Mouse (Mus musculus): ENCODE results near the gene 2410002F23Rik. TPM values are rescaled to one million over a fixed set of nuclear protein-coding genes. Genes with fewer than 3 reads are reported as not detected.
"Not testable (repeated sequence)": the region's sequence is repeated elsewhere in the genome, so short reads cannot be mapped to it uniquely, and the experiment has no call there.

The 2410002F23Rik gene
- polyA plus RNA-seq, 1 experiment: not detected

DNA sequence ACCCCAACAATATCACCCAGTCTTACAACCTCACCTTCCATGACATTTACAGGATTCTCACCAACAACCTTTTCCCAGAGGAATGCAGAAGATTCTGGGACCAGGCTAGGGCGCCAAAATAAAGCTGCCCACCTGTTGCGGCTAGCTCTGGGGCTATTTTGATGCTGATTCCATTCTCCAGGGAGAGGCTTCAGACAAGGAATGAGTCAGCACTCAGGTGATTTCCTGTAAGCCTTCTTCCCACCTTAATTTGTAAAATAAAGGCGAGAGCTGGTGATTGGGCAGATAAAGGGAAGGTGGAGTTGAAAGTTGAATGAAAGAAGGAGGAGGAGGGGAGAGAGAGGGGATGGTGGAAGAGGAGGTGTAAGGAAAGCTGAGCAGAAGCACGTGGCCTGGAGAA lies 44.9 kb downstream of the 2410002F23Rik start:
- Histone ChIP-seq H3K27ac (ENCODE audit: insufficient read depth, low read depth, low read length) (no peak overlapping the region), H3K4me3 (ENCODE audit: insufficient read depth, low read depth, low read length) (no peak overlapping the region), H3K4me1 (ENCODE audit: control insufficient read depth, insufficient read depth, low read length) (no peaks in the 10 kb centered on the region)
- TF ChIP-seq POLR2A (IDR thresholded peaks at IDR 0.05; ENCODE audit: insufficient read depth, low read depth, low read length) (no peak), CTCF (IDR thresholded peaks at IDR 0.05; ENCODE audit: insufficient read depth, low read depth, low read length) (no peak)
- 58% methylated on average over 4 of the region's 4 CpGs for WGBS

DNA sequence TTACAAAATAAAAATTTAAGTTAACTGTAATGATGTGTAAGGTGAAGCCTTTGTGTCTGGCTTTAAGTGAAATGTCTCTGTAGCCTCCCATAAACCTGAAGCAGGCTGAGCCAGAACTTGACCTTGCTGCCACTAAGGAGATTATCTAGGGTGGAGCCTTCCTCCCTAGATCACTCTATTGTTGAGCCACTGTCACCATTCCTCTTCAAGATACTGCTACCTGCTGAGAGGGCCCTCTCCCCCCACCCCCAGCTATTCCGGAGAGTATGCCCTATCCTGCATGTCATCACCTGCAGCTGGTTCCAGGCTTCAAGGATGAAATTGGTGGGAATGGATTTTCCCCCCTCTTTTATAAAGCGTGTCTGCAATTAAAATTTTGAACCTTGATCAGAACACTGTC lies 51.0 kb downstream of the 2410002F23Rik start:
- not testable (repeated sequence) for H3K27ac ChIP-seq (ENCODE audit: insufficient read depth, low read depth, low read length); H3K4me3 ChIP-seq (ENCODE audit: insufficient read depth, low read depth, low read length); H3K4me1 ChIP-seq (ENCODE audit: control insufficient read depth, insufficient read depth, low read length)
- WGBS: 83% methylated on average over 2 of the region's 2 CpGs

Other genes starting within 250 kb of the 2410002F23Rik start
- gene Klk1b26, start 234.6 kb upstream of the 2410002F23Rik start, polyA plus RNA-seq (2012; ENCODE audit: insufficient read depth, insufficient read length, low replicate concordance, missing spikeins): not detected in 2 replicates
- not detected in 2 replicates for gene Klk1b27, start 194.4 kb upstream of the 2410002F23Rik start, polyA plus RNA-seq (2012; ENCODE audit: insufficient read depth, insufficient read length, low replicate concordance, missing spikeins)
- gene Klk1b21, start 144.4 kb upstream of the 2410002F23Rik start, polyA plus RNA-seq (2012; ENCODE audit: insufficient read depth, insufficient read length, low replicate concordance, missing spikeins): not detected in 2 replicates
- gene Klk1b22, start 134.0 kb upstream of the 2410002F23Rik start, polyA plus RNA-seq (2012; ENCODE audit: insufficient read depth, insufficient read length, low replicate concordance, missing spikeins): not detected in 2 replicates
- not detected in 2 replicates for gene Klk1b16, start 110.0 kb upstream of the 2410002F23Rik start, polyA plus RNA-seq (2012; ENCODE audit: insufficient read depth, insufficient read length, low replicate concordance, missing spikeins)
- not detected in 2 replicates for gene Klk1b24, start 58.5 kb upstream of the 2410002F23Rik start, polyA plus RNA-seq (2012; ENCODE audit: insufficient read depth, insufficient read length, low replicate concordance, missing spikeins)
- not detected in 2 replicates for gene Klk1b3, start 48.5 kb upstream of the 2410002F23Rik start, polyA plus RNA-seq (2012; ENCODE audit: insufficient read depth, insufficient read length, low replicate concordance, missing spikeins)
- gene Klk1b4, start 39.3 kb upstream of the 2410002F23Rik start, polyA plus RNA-seq (2012; ENCODE audit: insufficient read depth, insufficient read length, low replicate concordance, missing spikeins): not detected in 2 replicates
- not detected in 2 replicates for gene Klk1b5, start 30.8 kb upstream of the 2410002F23Rik start, polyA plus RNA-seq (2012; ENCODE audit: insufficient read depth, insufficient read length, low replicate concordance, missing spikeins)
- gene Klk1, start 21.4 kb upstream of the 2410002F23Rik start, polyA plus RNA-seq (2012; ENCODE audit: insufficient read depth, insufficient read length, low replicate concordance, missing spikeins): not detected in 2 replicates
- not detected in 2 replicates for gene Gm36864, start 10.5 kb upstream of the 2410002F23Rik start, polyA plus RNA-seq (2012; ENCODE audit: insufficient read depth, insufficient read length, low replicate concordance, missing spikeins)
- gene 1700028J19Rik, start within 50 bp of the 2410002F23Rik start, polyA plus RNA-seq (2012; ENCODE audit: insufficient read depth, insufficient read length, low replicate concordance, missing spikeins): not detected in 2 replicates
- not detected in 2 replicates for gene Acp4, start 10.7 kb downstream of the 2410002F23Rik start, polyA plus RNA-seq (2012; ENCODE audit: insufficient read depth, insufficient read length, low replicate concordance, missing spikeins)
- not detected in 2 replicates for gene Gm15517, start 14.7 kb downstream of the 2410002F23Rik start, polyA plus RNA-seq (2012; ENCODE audit: insufficient read depth, insufficient read length, low replicate concordance, missing spikeins)
- not detected in 2 replicates for gene Clec11a, start 60.2 kb downstream of the 2410002F23Rik start, polyA plus RNA-seq (2012; ENCODE audit: insufficient read depth, insufficient read length, low replicate concordance, missing spikeins)
- gene Shank1, start 63.5 kb downstream of the 2410002F23Rik start, polyA plus RNA-seq (2012; ENCODE audit: insufficient read depth, insufficient read length, low replicate concordance, missing spikeins): 51.0 and 92.9 TPM in 2 replicates
- gene Syt3, start 137.4 kb downstream of the 2410002F23Rik start, polyA plus RNA-seq (2012; ENCODE audit: insufficient read depth, insufficient read length, low replicate concordance, missing spikeins): not detected in 2 replicates
- gene 1700008O03Rik, start 139.1 kb downstream of the 2410002F23Rik start, polyA plus RNA-seq (2012; ENCODE audit: insufficient read depth, insufficient read length, low replicate concordance, missing spikeins): not detected in 2 replicates
- gene Lrrc4b, start 182.3 kb downstream of the 2410002F23Rik start, polyA plus RNA-seq (2012; ENCODE audit: insufficient read depth, insufficient read length, low replicate concordance, missing spikeins): not detected in 2 replicates
- gene Aspdh, start 218.7 kb downstream of the 2410002F23Rik start, polyA plus RNA-seq (2012; ENCODE audit: insufficient read depth, insufficient read length, low replicate concordance, missing spikeins): not detected in 2 replicates
- not detected in 2 replicates for gene Josd2, start 221.3 kb downstream of the 2410002F23Rik start, polyA plus RNA-seq (2012; ENCODE audit: insufficient read depth, insufficient read length, low replicate concordance, missing spikeins)
- not detected in 2 replicates for gene Emc10, start 249.8 kb downstream of the 2410002F23Rik start, polyA plus RNA-seq (2012; ENCODE audit: insufficient read depth, insufficient read length, low replicate concordance, missing spikeins)
- not detected in 2 replicates for gene Fam71e1, start 249.9 kb downstream of the 2410002F23Rik start, polyA plus RNA-seq (2012; ENCODE audit: insufficient read depth, insufficient read length, low replicate concordance, missing spikeins)